Mouse (Mus musculus) lung, postnatal 0 days (tissue): Measurements from ENCODE around the gene Actn4.

ENCODE experiments used
- CTCF ChIP-seq: IDR thresholded peaks from 2 replicates; pipeline ENCODE4 v1.5.1; 2016; ENCODE audit warnings: antibody characterized with exemption, mild to moderate bottlenecking
- EP300 ChIP-seq: IDR thresholded peaks from 2 replicates; pipeline ENCODE4 v1.6.1; 2016; ENCODE audit warnings: antibody characterized with exemption, mild to moderate bottlenecking, control low read depth

- TF ChIP-seq CTCF = no peak
- TF ChIP-seq EP300 = no peak
Observed at GRCm38 (mm10) chr7:28955295-28955897, 6.7 kb downstream of the Actn4 start.
